Mouse (Mus musculus) kidney, embryonic 16.5 days (tissue): ENCODE measurements at regions not wholly inside any gene's neighbourhood (a gene's known extent, or its start where the extent isn't known, plus 50 kb on each side); places are given as distances from the start of the nearest gene placed in this dataset.

Source experiments
- ATAC-seq: fragments of 200-750 bp; cut with Nextera tagmentation; 2 replicates; pipeline ENCODE4 v1.8.0; 2017; ENCODE audit warnings: moderate TSS enrichment; ENCODE audit not compliant: low FRiP score, low TSS enrichment
- H3K27ac ChIP-seq: fragments of 300-500 bp; sonication (generic); 2 replicates; pipeline ENCODE4 v1.5.1; 2014; ENCODE audit warnings: low read length
- H3K27me3 ChIP-seq: fragments of 300-500 bp; sonication (generic); 2 replicates; pipeline ENCODE4 v1.6.1; 2014; ENCODE audit warnings: low read length, control low read depth, mixed read lengths; ENCODE audit not compliant: insufficient read depth
- H3K36me3 ChIP-seq: fragments of 300-500 bp; sonication (generic); 2 replicates; pipeline ENCODE4 v1.6.1; 2014; ENCODE audit warnings: low read length, control low read depth, mixed read lengths; ENCODE audit not compliant: insufficient read depth
- H3K4me1 ChIP-seq: fragments of 300-500 bp; sonication (generic); 2 replicates; pipeline ENCODE4 v1.6.1; 2014; ENCODE audit warnings: low read length, control low read depth, mixed read lengths; ENCODE audit not compliant: insufficient read depth
- H3K4me2 ChIP-seq: fragments of 300-500 bp; sonication (generic); replicated peaks from 2 replicates; pipeline ENCODE4 v1.6.1; 2014; ENCODE audit warnings: low read depth, low read length
- H3K4me3 ChIP-seq: fragments of 300-500 bp; sonication (generic); 2 replicates; pipeline ENCODE4 v1.5.1; 2014; ENCODE audit warnings: mild to moderate bottlenecking, low read length
- H3K9ac ChIP-seq: fragments of 300-500 bp; sonication (generic); replicated peaks from 2 replicates; pipeline ENCODE4 v1.6.1; 2014; ENCODE audit warnings: low read length
- H3K9me3 ChIP-seq: fragments of 300-500 bp; sonication (generic); 2 replicates; pipeline ENCODE4 v1.6.1; 2016; ENCODE audit warnings: low read length, control low read depth

GRCm38 (mm10) chr17:52530260-52530659 lies 72.2 kb upstream of the Kcnh8 start:
- no peaks in the 10 kb centered on the region for H3K4me1 ChIP-seq
- H3K4me2 ChIP-seq = no peak overlapping the region
- H3K9me3 ChIP-seq = no peaks in the 10 kb centered on the region
- H3K9ac ChIP-seq = no peak overlapping the region
- no peaks in the 10 kb centered on the region for H3K27me3 ChIP-seq
- ATAC-seq = 0 out of 2 replicates have a peak, but pooled peaks have one; percentile 46
- no peak overlapping the region for H3K27ac ChIP-seq
- H3K4me3 ChIP-seq = no peak overlapping the region
- H3K36me3 ChIP-seq = no peaks in the 10 kb centered on the region
